Mouse (Mus musculus) hindbrain, embryonic 13.5 days (tissue): ENCODE measurements at regions not wholly inside any gene's neighbourhood (a gene's known extent, or its start where the extent isn't known, plus 50 kb on each side); places are given as distances from the start of the nearest gene placed in this dataset.

Experiments
- ATAC-seq: fragments of 200-750 bp; cut with Nextera tagmentation; 2 replicates; pipeline ENCODE4 v1.8.0; 2017; ENCODE audit warnings: moderate TSS enrichment; ENCODE audit not compliant: low FRiP score
- H3K27ac ChIP-seq: fragments of 300-500 bp; sonication (generic); 2 replicates; pipeline ENCODE4 v1.5.1; 2015; ENCODE audit warnings: inconsistent platforms, mild to moderate bottlenecking, moderate library complexity
- H3K27me3 ChIP-seq: fragments of 300-500 bp; sonication (generic); 2 replicates; pipeline ENCODE4 v1.6.1; 2015; ENCODE audit warnings: mild to moderate bottlenecking, inconsistent platforms
- H3K36me3 ChIP-seq: fragments of 300-500 bp; sonication (generic); 2 replicates; pipeline ENCODE4 v1.6.1; 2015; ENCODE audit warnings: mild to moderate bottlenecking, inconsistent platforms
- H3K4me1 ChIP-seq: fragments of 300-500 bp; sonication (generic); replicated peaks from 2 replicates; pipeline ENCODE4 v1.6.1; 2015; ENCODE audit warnings: inconsistent platforms
- H3K4me2 ChIP-seq: fragments of 300-500 bp; sonication (generic); 2 replicates; pipeline ENCODE4 v1.6.1; 2015; ENCODE audit warnings: inconsistent platforms, mild to moderate bottlenecking, moderate library complexity
- H3K4me3 ChIP-seq: fragments of 300-500 bp; sonication (generic); 2 replicates; pipeline ENCODE4 v1.5.1; 2015; ENCODE audit warnings: mild to moderate bottlenecking, inconsistent platforms
- H3K9ac ChIP-seq: fragments of 300-500 bp; sonication (generic); 2 replicates; pipeline ENCODE4 v1.6.1; 2015; ENCODE audit warnings: mild to moderate bottlenecking, inconsistent platforms
- H3K9me3 ChIP-seq: fragments of 300-500 bp; sonication (generic); 2 replicates; pipeline ENCODE4 v1.6.1; 2016; ENCODE audit warnings: inconsistent platforms
- WGBS: fragments of 180-500 bp; shearing (Covaris S2); methylation state at CpG from one replicate; pipeline ENCODE4 v1.1.7; 2015; 5-methylcytosine and 5-hydroxymethylcytosine counted together

GRCm38 (mm10) chr17:64466273-64466672 is 134.3 kb upstream of the Man2a1 start:
- no peak for ATAC-seq
- Histone ChIP-seq H3K4me1 (peaks cover 27% of the 10 kb centered on the region), H3K9me3 (no peaks in the 10 kb centered on the region), H3K27ac (no peak overlapping the region), H3K4me3 (no peak overlapping the region), H3K36me3 (no peaks in the 10 kb centered on the region), H3K27me3 (no peaks in the 10 kb centered on the region), H3K9ac (no peak overlapping the region), H3K4me2 (no peak overlapping the region)
- WGBS, result 90% methylated on average over 7 of the region's 7 CpGs

- H3K9me3 ChIP-seq, result no peaks in the 10 kb centered on the region
- no peak overlapping the region for H3K27ac ChIP-seq
- no peaks in the 10 kb centered on the region for H3K27me3 ChIP-seq
- WGBS, result 69% methylated on average over 9 of the region's 9 CpGs
- H3K36me3 ChIP-seq, result no peaks in the 10 kb centered on the region
- H3K9ac ChIP-seq, result no peak overlapping the region
- peaks cover 27% of the 10 kb centered on the region for H3K4me1 ChIP-seq
- peak; percentile 21; the same call in 1 of the 2 replicates for ATAC-seq
- H3K4me2 ChIP-seq, result no peak overlapping the region
- H3K4me3 ChIP-seq, result no peak overlapping the region
These were observed 133.8 kb upstream of the Man2a1 start for GRCm38 (mm10) chr17:64466746-64467145.

- H3K36me3 ChIP-seq, result no peaks in the 10 kb centered on the region
- WGBS, result 67% methylated on average over 10 of the region's 12 CpGs
- H3K4me1 ChIP-seq, result peaks cover 27% of the 10 kb centered on the region
- H3K9ac ChIP-seq, result no peak overlapping the region
- H3K4me2 ChIP-seq, result no peak overlapping the region
- no peaks in the 10 kb centered on the region for H3K9me3 ChIP-seq
- no peaks in the 10 kb centered on the region for H3K27me3 ChIP-seq
- no peak overlapping the region for H3K4me3 ChIP-seq
- peak; percentile 43; the same call in 1 of the 2 replicates for ATAC-seq
- no peak overlapping the region for H3K27ac ChIP-seq
These were observed 133.2 kb upstream of the Man2a1 start for GRCm38 (mm10) chr17:64467297-64467696.

- H3K4me2 ChIP-seq, result peak overlapping the region; percentile 17
- H3K27ac ChIP-seq, result peak overlapping the region; percentile 6; the same call in 1 of the 2 replicates
- ATAC-seq, result peak; percentile 37
- H3K9ac ChIP-seq, result no peak overlapping the region
- H3K36me3 ChIP-seq, result no peaks in the 10 kb centered on the region
- 21% methylated on average over 12 of the region's 12 CpGs for WGBS
- H3K27me3 ChIP-seq, result no peaks in the 10 kb centered on the region
- no peak overlapping the region for H3K4me3 ChIP-seq
- H3K4me1 ChIP-seq, result peaks cover 27% of the 10 kb centered on the region
- H3K9me3 ChIP-seq, result no peaks in the 10 kb centered on the region
These were observed 130.7 kb upstream of the Man2a1 start for GRCm38 (mm10) chr17:64469754-64470400.

GRCm38 (mm10) chr17:64480607-64481038 is 119.9 kb upstream of the Man2a1 start:
- H3K9me3 ChIP-seq, result no peaks in the 10 kb centered on the region
- H3K4me1 ChIP-seq, result no peaks in the 10 kb centered on the region; the same call in 1 of the 2 replicates
- 29% methylated on average over 1 of the region's 1 CpGs for WGBS
- H3K4me2 ChIP-seq, result no peak overlapping the region
- H3K27ac ChIP-seq, result no peak overlapping the region
- no peak for ATAC-seq
- no peak overlapping the region for H3K9ac ChIP-seq
- no peak overlapping the region for H3K4me3 ChIP-seq
- H3K27me3 ChIP-seq, result no peaks in the 10 kb centered on the region
- no peaks in the 10 kb centered on the region for H3K36me3 ChIP-seq

- Histone ChIP-seq H3K27me3 (no peaks in the 10 kb centered on the region), H3K4me1 (no peaks in the 10 kb centered on the region; the same call in 1 of the 2 replicates), H3K4me2 (no peak overlapping the region), H3K36me3 (no peaks in the 10 kb centered on the region), H3K4me3 (no peak overlapping the region), H3K27ac (no peak overlapping the region), H3K9me3 (no peaks in the 10 kb centered on the region), H3K9ac (no peak overlapping the region)
- ATAC-seq, result no peak
- 86% methylated on average over 4 of the region's 4 CpGs for WGBS
These were observed 115.7 kb upstream of the Man2a1 start for GRCm38 (mm10) chr17:64484835-64485234.

- H3K9me3 ChIP-seq, result no peaks in the 10 kb centered on the region
- H3K4me2 ChIP-seq, result no peak overlapping the region
- H3K36me3 ChIP-seq, result no peaks in the 10 kb centered on the region
- no peak overlapping the region; the same call in 1 of the 2 replicates for H3K27ac ChIP-seq
- peaks cover 8% of the 10 kb centered on the region; the same call in 1 of the 2 replicates for H3K4me1 ChIP-seq
- H3K9ac ChIP-seq, result no peak overlapping the region
- H3K27me3 ChIP-seq, result no peaks in the 10 kb centered on the region
- 76% methylated on average over 2 of the region's 2 CpGs for WGBS
- H3K4me3 ChIP-seq, result no peak overlapping the region
- ATAC-seq, result no peak
These were observed 110.7 kb upstream of the Man2a1 start for GRCm38 (mm10) chr17:64489769-64490335.

GRCm38 (mm10) chr17:64490664-64491063 is 109.9 kb upstream of the Man2a1 start:
- Histone ChIP-seq H3K4me1 (peaks cover 8% of the 10 kb centered on the region; the same call in 1 of the 2 replicates), H3K9ac (no peak overlapping the region), H3K27ac (peak overlapping the region; percentile 58; the same call in 1 of the 2 replicates), H3K27me3 (no peaks in the 10 kb centered on the region), H3K36me3 (no peaks in the 10 kb centered on the region), H3K4me2 (no peak overlapping the region), H3K9me3 (no peaks in the 10 kb centered on the region), H3K4me3 (no peak overlapping the region)
- 50% methylated on average over 7 of the region's 7 CpGs for WGBS
- ATAC-seq, result peak; percentile 63; the same call in 1 of the 2 replicates

- H3K27ac ChIP-seq, result no peak overlapping the region
- no peak overlapping the region for H3K4me2 ChIP-seq
- H3K36me3 ChIP-seq, result no peaks in the 10 kb centered on the region
- no peaks in the 10 kb centered on the region for H3K9me3 ChIP-seq
- H3K9ac ChIP-seq, result no peak overlapping the region
- 58% methylated on average over 9 of the region's 10 CpGs for WGBS
- ATAC-seq, result no peak
- H3K4me3 ChIP-seq, result no peak overlapping the region
- peaks cover 8% of the 10 kb centered on the region; the same call in 1 of the 2 replicates for H3K4me1 ChIP-seq
- no peaks in the 10 kb centered on the region for H3K27me3 ChIP-seq
These were observed 108.6 kb upstream of the Man2a1 start for GRCm38 (mm10) chr17:64491922-64492353.

GRCm38 (mm10) chr17:64492614-64493269 is 107.8 kb upstream of the Man2a1 start:
- WGBS, result 47% methylated on average over 7 of the region's 9 CpGs
- H3K4me3 ChIP-seq, result no peak overlapping the region
- no peak overlapping the region for H3K4me2 ChIP-seq
- no peaks in the 10 kb centered on the region for H3K9me3 ChIP-seq
- ATAC-seq, result peak; percentile 24; the same call in 1 of the 2 replicates
- H3K27me3 ChIP-seq, result no peaks in the 10 kb centered on the region
- H3K9ac ChIP-seq, result no peak overlapping the region
- no peak overlapping the region for H3K27ac ChIP-seq
- H3K36me3 ChIP-seq, result no peaks in the 10 kb centered on the region
- peaks cover 8% of the 10 kb centered on the region; the same call in 1 of the 2 replicates for H3K4me1 ChIP-seq

GRCm38 (mm10) chr17:64499281-64499997 is 101.1 kb upstream of the Man2a1 start:
- WGBS, result 63% methylated on average over 15 of the region's 15 CpGs
- Histone ChIP-seq H3K4me1 (no peaks in the 10 kb centered on the region), H3K9ac (no peak overlapping the region), H3K4me2 (no peak overlapping the region), H3K4me3 (no peak overlapping the region), H3K9me3 (no peaks in the 10 kb centered on the region), H3K27me3 (no peaks in the 10 kb centered on the region), H3K27ac (no peak overlapping the region), H3K36me3 (no peaks in the 10 kb centered on the region)
- no peak for ATAC-seq

GRCm38 (mm10) chr17:64502376-64502775 is 98.2 kb upstream of the Man2a1 start:
- Histone ChIP-seq H3K4me2 (no peak overlapping the region), H3K4me3 (no peak overlapping the region), H3K27me3 (no peaks in the 10 kb centered on the region), H3K9ac (no peak overlapping the region), H3K36me3 (no peaks in the 10 kb centered on the region), H3K9me3 (no peaks in the 10 kb centered on the region), H3K27ac (no peak overlapping the region), H3K4me1 (no peaks in the 10 kb centered on the region)
- no peak for ATAC-seq
- 97% methylated on average over 2 of the region's 2 CpGs for WGBS
